Mouse (Mus musculus): ENCODE data around the gene Usp7.

DNA sequence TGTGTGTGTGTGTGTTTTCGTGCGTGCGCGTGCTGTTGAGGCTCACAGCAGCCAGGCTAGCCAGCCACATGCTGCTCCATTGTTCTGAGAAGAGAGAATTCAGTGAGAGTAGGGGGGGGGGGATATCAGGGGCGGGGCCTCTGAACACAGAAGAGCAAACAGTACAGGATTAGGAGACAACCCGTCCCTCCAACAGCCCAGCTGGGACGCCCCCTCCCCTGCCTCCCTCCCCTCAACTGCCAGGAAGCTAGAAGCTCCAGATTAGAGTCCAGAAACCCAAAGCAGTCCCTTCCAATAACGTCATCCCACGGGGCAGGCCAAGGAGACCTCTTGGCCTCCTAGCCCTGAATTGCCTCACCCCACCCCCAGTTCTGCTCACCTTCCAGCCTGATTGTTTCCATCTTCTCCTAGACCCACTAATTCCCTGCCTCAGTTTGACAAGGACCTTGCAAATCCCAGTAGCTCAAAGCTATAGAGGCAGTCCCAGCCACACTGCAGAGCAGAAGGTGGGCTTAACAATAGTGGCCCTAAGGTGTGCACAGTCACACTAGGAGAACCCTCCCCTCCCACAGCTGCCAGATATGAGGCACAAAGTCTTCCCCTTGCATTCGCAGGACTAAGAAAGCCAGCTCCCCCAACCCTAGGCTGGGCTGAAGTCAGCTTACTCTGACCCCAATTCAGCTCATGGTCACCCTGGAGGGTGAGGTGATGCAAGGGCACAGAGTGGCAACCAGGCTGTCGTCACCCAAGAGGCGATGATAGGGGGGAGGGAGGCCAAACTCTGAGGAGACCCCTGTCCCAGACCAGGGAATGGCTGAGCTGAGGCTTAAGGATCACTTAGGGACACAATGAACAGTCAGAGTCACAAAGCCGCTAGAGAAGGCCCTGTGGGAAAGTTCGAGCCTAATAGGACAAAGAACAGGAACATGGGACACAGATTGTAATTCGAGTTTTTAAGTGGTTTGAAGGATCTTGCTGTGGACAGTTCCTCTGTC is 121.8 kb downstream of the Usp7 start:
- no peak for TF ChIP-seq CTCF (IDR thresholded peaks at IDR 0.05; ENCODE audit: insufficient read depth, low read depth, low read length)
- TF ChIP-seq POLR2A (IDR thresholded peaks at IDR 0.05; ENCODE audit: insufficient read depth, low read depth, low read length) = no peak
